Mouse (Mus musculus) spleen, postnatal 14 days (tissue): ENCODE measurements at regions not wholly inside any gene's neighbourhood (a gene's known extent, or its start where the extent isn't known, plus 50 kb on each side); places are given as distances from the start of the nearest gene placed in this dataset.
A peak's percentile ranks its signal among the peaks of the same experiment; 100 is the strongest.

Source experiments
- DNase-seq, 2 experiments: peaks; one replicate each; pipeline ENCODE4 v3.0.0; 2021 to 2022; ENCODE audit warnings: low spot score in 2 of 2

- DNase-seq: peak in 1 of 2 experiments; percentile 30
Observed at GRCm38 (mm10) chr10:126498726-126499125, 402.4 kb downstream of the Atp23 start.

GRCm38 (mm10) chr10:126493734-126494133 is 407.4 kb downstream of the Atp23 start:
- DNase-seq: no peak

- DNase-seq: no peak
Observed at GRCm38 (mm10) chr10:126492211-126492610, 408.9 kb downstream of the Atp23 start.

GRCm38 (mm10) chr10:126485129-126485528 is 416.0 kb downstream of the Atp23 start:
- DNase-seq: no peak

- no peak for DNase-seq
Observed at GRCm38 (mm10) chr10:126483479-126483878, 417.7 kb downstream of the Atp23 start.

GRCm38 (mm10) chr10:126480382-126480781 is 420.8 kb downstream of the Atp23 start:
- no peak for DNase-seq

- DNase-seq: no peak
Observed at GRCm38 (mm10) chr10:126479743-126480142, 421.4 kb downstream of the Atp23 start.

- no peak for DNase-seq
Observed at GRCm38 (mm10) chr10:126473050-126473719, 428.0 kb downstream of the Atp23 start.

GRCm38 (mm10) chr10:126470838-126471491 is 430.2 kb downstream of the Atp23 start:
- DNase-seq: no peak

- DNase-seq: no peak
Observed at GRCm38 (mm10) chr10:126462770-126463169, 438.4 kb downstream of the Atp23 start.

- no peak for DNase-seq
Observed at GRCm38 (mm10) chr10:126458523-126458922, 442.6 kb downstream of the Atp23 start.

- no peak for DNase-seq
Observed at GRCm38 (mm10) chr10:126452757-126453528, 448.2 kb downstream of the Atp23 start.

- no peak for DNase-seq
Observed at GRCm38 (mm10) chr10:126452057-126452622, 449.0 kb downstream of the Atp23 start.

- DNase-seq: no peak
Observed at GRCm38 (mm10) chr10:126431222-126431621, 465.3 kb downstream of the Lrig3 start.

GRCm38 (mm10) chr10:126430346-126430745 is 464.4 kb downstream of the Lrig3 start:
- DNase-seq: no peak

GRCm38 (mm10) chr10:126429502-126429901 is 463.5 kb downstream of the Lrig3 start:
- DNase-seq: no peak

GRCm38 (mm10) chr10:126422066-126422465 is 456.1 kb downstream of the Lrig3 start:
- DNase-seq: no peak

GRCm38 (mm10) chr10:126413786-126414185 is 447.8 kb downstream of the Lrig3 start:
- no peak for DNase-seq

GRCm38 (mm10) chr10:126392235-126392634 is 426.3 kb downstream of the Lrig3 start:
- DNase-seq: no peak

- DNase-seq: no peak
Observed at GRCm38 (mm10) chr10:126391770-126392169, 425.8 kb downstream of the Lrig3 start.

- no peak for DNase-seq
Observed at GRCm38 (mm10) chr10:126386430-126386829, 420.5 kb downstream of the Lrig3 start.

GRCm38 (mm10) chr10:126385644-126386043 is 419.7 kb downstream of the Lrig3 start:
- DNase-seq: no peak
